Mouse (Mus musculus) heart, postnatal 0 days (tissue): ENCODE data around the gene Lasp1. TPM values are rescaled to one million over a fixed set of nuclear protein-coding genes. Genes with fewer than 3 reads are reported as not detected.

Experiments used
- ATAC-seq: fragments of 200-750 bp; cut with Nextera tagmentation; 2 replicates; pipeline ENCODE4 v1.8.0; 2017; ENCODE audit warnings: low read depth, moderate number of reproducible peaks, moderate library complexity; ENCODE audit not compliant: insufficient read depth
- DNase-seq: peaks from one replicate; pipeline ENCODE4 v3.0.0-alpha.2; 2016; ENCODE audit warnings: low spot score
- H3K27ac ChIP-seq: fragments of 300-500 bp; sonication (generic); 2 replicates; pipeline ENCODE4 v1.5.1; 2014; ENCODE audit warnings: low read depth, mild to moderate bottlenecking
- H3K27me3 ChIP-seq: fragments of 300-500 bp; sonication (generic); 2 replicates; pipeline ENCODE4 v1.6.1; 2014; ENCODE audit warnings: low read length, mixed read lengths; ENCODE audit not compliant: control insufficient read depth, insufficient read depth
- H3K36me3 ChIP-seq: fragments of 300-500 bp; sonication (generic); replicated peaks from 2 replicates; pipeline ENCODE4 v1.6.1; 2014; ENCODE audit warnings: low read length, mixed read lengths; ENCODE audit not compliant: control insufficient read depth, insufficient read depth
- H3K4me1 ChIP-seq: fragments of 300-500 bp; sonication (generic); 2 replicates; pipeline ENCODE4 v1.6.1; 2014; ENCODE audit warnings: antibody characterized with exemption; ENCODE audit not compliant: control insufficient read depth, insufficient read depth
- H3K4me2 ChIP-seq: fragments of 300-500 bp; sonication (generic); 2 replicates; pipeline ENCODE4 v1.6.1; 2014; ENCODE audit warnings: low read depth, mild to moderate bottlenecking, low read length, moderate library complexity
- H3K4me3 ChIP-seq: fragments of 300-500 bp; sonication (generic); 2 replicates; pipeline ENCODE4 v1.5.1; 2014; ENCODE audit warnings: low read depth, low read length
- H3K9ac ChIP-seq: fragments of 300-500 bp; sonication (generic); replicated peaks from 2 replicates; pipeline ENCODE4 v1.6.1; 2014; ENCODE audit warnings: low read depth, low read length, mixed read lengths
- H3K9me3 ChIP-seq: fragments of 300-500 bp; sonication (generic); replicated peaks from 2 replicates; pipeline ENCODE4 v1.6.1; 2016; ENCODE audit warnings: low read length; ENCODE audit not compliant: control insufficient read depth
- CTCF ChIP-seq: IDR thresholded peaks from 2 replicates; pipeline ENCODE4 v1.5.1; 2016; ENCODE audit warnings: antibody characterized with exemption, control low read depth, low read depth
- EP300 ChIP-seq: IDR thresholded peaks from 2 replicates; pipeline ENCODE4 v1.6.1; 2016; ENCODE audit warnings: antibody characterized with exemption, low read depth
- WGBS: fragments of 180-500 bp; shearing (Covaris S2); extraction: QIAGEN DNeasy Blood & Tissue Kit; methylation state at CpG from one replicate; pipeline ENCODE4 v1.1.7; 2014; 5-methylcytosine and 5-hydroxymethylcytosine counted together
- polyA plus RNA-seq: library from polyadenylated mRNA; unstranded; fragments of >200 nt; fragmentation: Nextera tagmentation; extraction: Ambion mirVana; gene quantifications from 2 replicates; pipeline ENCODE4 v1.2.1, GENCODE M21; 2015
- total RNA-seq: library from RNA; depleted of rRNA; stranded (reverse); fragments of >200 nt; gene quantifications from 2 replicates; pipeline ENCODE4 v1.2.3, GENCODE M21; 2014; ENCODE audit warnings: low replicate concordance

The Lasp1 gene
- total and polyA plus RNA-seq, 2 experiments from 2014 or later: 27.8 to 45.7 TPM

- WGBS: 69% methylated on average over 6 of the region's 6 CpGs
- TF ChIP-seq EP300 (no peak), CTCF (no peak)
- Histone ChIP-seq H3K9me3 (no peaks in the 10 kb centered on the region), H3K4me2 (no peak overlapping the region), H3K36me3 (peaks cover 27% of the 10 kb centered on the region), H3K27ac (peak overlapping the region; percentile 71), H3K9ac (no peak overlapping the region), H3K4me3 (no peak overlapping the region), H3K27me3 (no peaks in the 10 kb centered on the region), H3K4me1 (peaks cover 54% of the 10 kb centered on the region)
- DNase-seq (no peak), ATAC-seq (no peak)
Observed at GRCm38 (mm10) chr11:97818003-97818402, 19.2 kb downstream of the Lasp1 start.

- WGBS: 23% methylated on average over 4 of the region's 4 CpGs
- peaks cover 23% of the 10 kb centered on the region for H3K36me3 ChIP-seq
- peak overlapping the region; percentile 71 for H3K27ac ChIP-seq
- TF ChIP-seq CTCF (no peak), EP300 (no peak)
- no peaks in the 10 kb centered on the region for H3K9me3 ChIP-seq
- no peaks in the 10 kb centered on the region for H3K27me3 ChIP-seq
- ATAC-seq: 0 out of 2 replicates have a peak, but pooled peaks have one; percentile 25
- no peak for DNase-seq
- no peak overlapping the region for H3K4me3 ChIP-seq
- H3K4me1 ChIP-seq: peaks cover 51% of the 10 kb centered on the region
- no peak overlapping the region for H3K9ac ChIP-seq
- H3K4me2 ChIP-seq: no peak overlapping the region
Observed at GRCm38 (mm10) chr11:97818571-97818970, 19.8 kb downstream of the Lasp1 start.

- TF ChIP-seq CTCF (no peak), EP300 (no peak)
- peaks cover 21% of the 10 kb centered on the region for H3K36me3 ChIP-seq
Observed at GRCm38 (mm10) chr11:97819102-97819501, 20.3 kb downstream of the Lasp1 start.

GRCm38 (mm10) chr11:97819923-97820322 lies 21.1 kb downstream of the Lasp1 start:
- H3K9ac ChIP-seq: no peak overlapping the region
- ATAC-seq (no peak), DNase-seq (no peak)
- no peak overlapping the region for H3K4me2 ChIP-seq
- no peak overlapping the region for H3K4me3 ChIP-seq
- H3K9me3 ChIP-seq: no peaks in the 10 kb centered on the region
- whole genome bisulfite sequencing: 64% methylated on average over 5 of the region's 5 CpGs
- peaks cover 51% of the 10 kb centered on the region for H3K4me1 ChIP-seq
- H3K36me3 ChIP-seq: peaks cover 26% of the 10 kb centered on the region
- TF ChIP-seq CTCF (no peak), EP300 (no peak)
- no peaks in the 10 kb centered on the region for H3K27me3 ChIP-seq
- H3K27ac ChIP-seq: peak overlapping the region; percentile 51; the same call in 1 of the 2 replicates

More at GRCm38 (mm10) chr11:97819102-97819501, 20.3 kb downstream of the Lasp1 start:
- DNase-seq (peak; percentile 3), ATAC-seq (no peak)
- no peaks in the 10 kb centered on the region for H3K9me3 ChIP-seq
- H3K9ac ChIP-seq: no peak overlapping the region
- H3K4me1 ChIP-seq: peaks cover 51% of the 10 kb centered on the region
- no peaks in the 10 kb centered on the region for H3K27me3 ChIP-seq
- H3K27ac ChIP-seq: peak overlapping the region; percentile 71
- 42% methylated on average over 4 of the region's 4 CpGs for WGBS
- no peak overlapping the region for H3K4me3 ChIP-seq
- H3K4me2 ChIP-seq: no peak overlapping the region

- TF ChIP-seq CTCF (no peak), EP300 (no peak)
- no peaks in the 10 kb centered on the region for H3K9me3 ChIP-seq
- peak overlapping the region; percentile 46 for H3K27ac ChIP-seq
- no peak overlapping the region for H3K9ac ChIP-seq
- no peaks in the 10 kb centered on the region for H3K27me3 ChIP-seq
- H3K4me2 ChIP-seq: no peak overlapping the region
- ATAC-seq: 0 out of 2 replicates have a peak, but pooled peaks have one; percentile 15
- H3K36me3 ChIP-seq: peaks cover 30% of the 10 kb centered on the region
- peaks cover 51% of the 10 kb centered on the region for H3K4me1 ChIP-seq
- WGBS: 17% methylated on average over 4 of the region's 4 CpGs
- no peak overlapping the region for H3K4me3 ChIP-seq
- DNase-seq: no peak
Observed at GRCm38 (mm10) chr11:97820840-97821239, 22.0 kb downstream of the Lasp1 start.

- Histone ChIP-seq H3K36me3 (peaks cover 31% of the 10 kb centered on the region), H3K27me3 (no peaks in the 10 kb centered on the region), H3K4me1 (peaks cover 44% of the 10 kb centered on the region), H3K27ac (peak overlapping the region; percentile 46), H3K9me3 (no peaks in the 10 kb centered on the region), H3K4me2 (no peak overlapping the region), H3K9ac (no peak overlapping the region), H3K4me3 (no peak overlapping the region)
- ATAC-seq: no peak
- TF ChIP-seq CTCF: no peak
- TF ChIP-seq EP300: no peak
- DNase-seq: no peak
- WGBS: 86% methylated on average over 8 of the region's 8 CpGs
Observed at GRCm38 (mm10) chr11:97821401-97822064, 22.7 kb downstream of the Lasp1 start.
